Mouse (Mus musculus): ENCODE results near the gene Sltm.
"Not testable (repeated sequence)": the region's sequence is repeated elsewhere in the genome, so short reads cannot be mapped to it uniquely, and the experiment has no call there.

The Sltm gene

GRCm38 (mm10) chr9:70551524-70551923 lies 9.0 kb downstream of the Sltm start:
- no peak for DNase-seq (ENCODE audit: extremely low spot score, low spot score)

DNA sequence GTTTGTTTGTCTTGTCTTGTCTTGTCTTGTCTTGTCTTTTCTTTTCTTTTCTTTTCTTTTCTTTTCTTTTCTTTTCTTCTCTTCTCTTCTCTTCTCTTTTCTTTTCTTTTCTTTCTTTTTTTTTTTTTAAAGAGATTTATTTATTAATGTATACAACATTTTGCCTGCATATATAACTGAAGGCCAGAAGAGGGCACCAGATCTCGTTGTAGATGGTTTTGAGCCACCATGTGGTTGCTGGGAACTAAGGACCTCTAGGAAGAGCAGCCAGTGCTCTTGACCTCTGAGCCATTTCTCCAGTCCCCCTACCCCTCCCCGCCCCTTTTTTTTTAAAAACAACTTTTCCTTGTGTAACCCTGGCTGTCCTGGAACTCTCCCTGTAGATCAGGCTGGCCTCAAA lies 9.7 kb downstream of the Sltm start:
- DNase-seq (ENCODE audit: extremely low spot score, low spot score), result not testable (repeated sequence)

- no peak for DNase-seq (ENCODE audit: extremely low spot score, low spot score)
These were observed 12.9 kb downstream of the Sltm start for GRCm38 (mm10) chr9:70555431-70555830.

GRCm38 (mm10) chr9:70556796-70557195 lies 14.2 kb downstream of the Sltm start:
- no peak for DNase-seq (ENCODE audit: extremely low spot score, low spot score)

GRCm38 (mm10) chr9:70562825-70563224 lies 20.3 kb downstream of the Sltm start:
- no peak for DNase-seq (ENCODE audit: extremely low spot score, low spot score)

- DNase-seq (ENCODE audit: extremely low spot score, low spot score), result no peak
These were observed 25.1 kb downstream of the Sltm start for GRCm38 (mm10) chr9:70567651-70568050.

DNA sequence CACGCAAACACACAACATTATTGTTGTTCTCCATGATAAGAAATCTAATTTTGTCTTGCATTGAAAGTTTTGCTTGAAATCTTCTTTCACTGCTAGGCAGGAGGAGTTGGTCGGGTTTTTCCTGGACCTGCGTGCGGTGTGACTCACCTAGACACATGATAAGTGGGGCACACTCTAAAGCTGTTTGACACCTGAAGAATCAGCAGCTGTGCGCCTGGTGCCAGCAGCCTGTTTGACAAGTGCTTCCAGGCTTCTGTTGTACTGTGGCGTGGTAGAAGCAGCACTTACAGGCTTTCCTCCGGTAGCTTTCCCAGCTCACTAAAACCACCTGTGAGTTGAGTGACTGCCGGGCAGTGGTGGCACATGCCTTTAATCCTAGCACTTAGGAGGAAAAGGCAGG lies 27.8 kb downstream of the Sltm start:
- DNase-seq (ENCODE audit: extremely low spot score, low spot score), result no peak

DNA sequence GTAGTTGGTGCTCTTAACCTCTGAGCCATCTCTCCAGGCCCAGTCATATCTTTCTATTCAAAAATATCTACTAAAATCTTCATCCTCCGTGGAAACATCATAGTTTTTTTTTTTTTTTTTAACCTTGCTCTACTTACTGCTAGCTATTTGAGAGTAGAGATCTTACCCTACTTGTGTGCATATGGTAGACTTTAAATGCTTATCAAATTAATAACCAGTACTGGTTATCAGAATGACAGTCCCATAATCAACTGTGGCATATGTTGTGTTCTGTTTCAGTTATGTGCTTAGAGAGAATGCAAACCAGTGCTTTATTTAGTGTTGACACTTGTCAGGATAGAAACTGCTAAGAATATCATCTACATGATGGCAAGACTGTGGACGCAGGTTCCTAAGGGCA lies 35.6 kb downstream of the Sltm start:
- DNase-seq (ENCODE audit: extremely low spot score, low spot score), result no peak

DNA sequence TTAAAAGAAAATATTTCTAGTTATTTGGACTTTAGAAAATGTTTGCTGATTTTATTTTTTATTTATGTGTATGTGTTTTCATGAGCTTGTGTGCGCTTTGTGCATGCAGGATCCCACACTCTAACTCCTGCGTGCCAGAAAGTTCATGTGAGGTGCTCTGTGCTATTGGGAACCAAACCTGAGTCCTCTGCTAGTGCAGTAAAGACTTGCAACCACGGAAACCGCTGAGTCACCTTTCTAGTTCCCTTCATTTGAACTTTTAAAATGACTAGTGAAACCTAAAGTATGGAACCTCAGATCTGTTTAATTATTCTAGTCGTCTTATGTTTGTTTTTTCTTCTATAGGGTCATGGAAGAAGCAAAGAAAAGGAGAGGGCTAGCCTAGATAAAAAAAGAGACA lies 38.4 kb downstream of the Sltm start:
- no peak for DNase-seq (ENCODE audit: extremely low spot score, low spot score)

DNA sequence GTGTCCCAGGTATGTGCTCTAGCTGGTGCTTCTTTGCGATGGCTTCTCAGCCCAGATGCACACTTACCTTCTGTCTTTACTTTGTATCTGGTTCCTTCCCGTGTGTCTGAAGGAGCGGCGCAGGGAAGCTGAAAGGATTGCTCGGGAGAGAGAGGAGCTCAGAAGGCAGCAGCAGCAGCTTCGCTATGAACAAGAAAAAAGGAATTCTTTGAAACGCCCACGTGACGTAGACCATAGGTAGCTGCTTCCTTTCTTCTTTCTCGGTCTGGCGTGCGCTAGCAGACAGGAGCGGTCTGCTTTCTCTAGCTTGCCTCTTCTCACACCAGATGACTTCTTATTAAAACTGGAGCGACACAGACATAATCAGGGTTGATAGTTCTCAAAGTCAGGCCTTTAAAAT lies 42.1 kb downstream of the Sltm start:
- no peak for DNase-seq (ENCODE audit: extremely low spot score, low spot score)

DNA sequence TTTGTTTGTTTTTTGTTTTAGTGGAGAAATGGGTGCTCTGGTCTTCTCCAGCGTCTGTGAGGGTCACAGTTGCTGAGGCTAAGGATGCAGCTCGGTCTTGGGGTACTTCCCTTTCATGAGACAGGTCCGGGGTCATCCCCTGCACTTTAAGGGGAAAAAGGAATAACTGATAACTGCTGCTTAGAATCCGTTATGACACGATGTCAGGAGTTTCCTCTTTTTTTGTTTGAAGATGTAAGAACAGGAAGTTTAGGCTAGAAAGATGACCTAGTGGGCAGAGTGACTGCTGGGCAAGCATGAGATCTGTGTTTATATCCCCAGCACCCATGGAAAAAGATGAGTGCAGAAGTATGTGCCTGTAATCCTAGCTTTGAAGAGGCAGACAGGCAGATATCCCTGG lies 42.6 kb downstream of the Sltm start:
- DNase-seq (ENCODE audit: extremely low spot score, low spot score), result no peak

DNA sequence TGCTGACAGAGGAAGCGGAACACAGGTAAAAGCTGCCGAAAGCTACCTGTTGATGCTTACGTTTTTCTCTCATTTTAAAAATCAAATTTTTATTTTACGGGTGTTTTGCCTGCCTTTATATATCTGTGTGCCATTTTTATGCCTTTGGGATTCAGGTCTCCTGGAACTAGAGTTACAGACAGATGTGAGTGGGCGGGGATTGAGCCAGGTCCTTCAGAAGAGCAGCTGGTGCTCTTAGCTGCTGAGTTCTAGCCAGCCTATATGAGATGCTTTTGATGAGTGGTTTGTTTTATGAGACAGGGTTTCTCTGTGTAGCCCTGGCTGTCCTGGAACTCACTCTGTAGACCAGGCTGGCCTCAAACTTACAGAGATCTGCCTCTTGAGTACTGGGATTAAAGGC lies 44.6 kb downstream of the Sltm start:
- DNase-seq (ENCODE audit: extremely low spot score, low spot score), result no peak

- no peak for DNase-seq (ENCODE audit: extremely low spot score, low spot score)
These were observed 48.2 kb downstream of the Sltm start for GRCm38 (mm10) chr9:70590775-70591174.

DNA sequence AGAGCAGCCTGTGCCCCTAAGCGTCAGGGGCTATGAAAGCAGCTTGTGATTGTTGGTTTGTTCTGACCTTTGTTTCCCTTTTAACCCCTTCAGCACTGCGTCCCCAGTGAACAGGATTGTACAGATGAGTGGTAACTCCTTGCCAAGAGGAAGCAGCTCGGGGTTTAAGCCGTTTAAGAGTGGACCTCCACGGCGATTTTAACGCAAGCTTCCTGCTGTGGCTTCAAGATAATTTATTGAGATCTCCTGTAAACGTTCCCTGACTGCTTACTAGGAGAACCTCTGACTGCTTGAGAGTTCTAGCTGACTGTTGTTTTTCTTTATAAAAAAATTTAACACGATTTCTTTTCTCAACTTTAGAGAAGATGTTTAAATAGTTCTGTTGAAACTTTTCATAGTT lies 48.9 kb downstream of the Sltm start:
- no peak for DNase-seq (ENCODE audit: extremely low spot score, low spot score)

DNA sequence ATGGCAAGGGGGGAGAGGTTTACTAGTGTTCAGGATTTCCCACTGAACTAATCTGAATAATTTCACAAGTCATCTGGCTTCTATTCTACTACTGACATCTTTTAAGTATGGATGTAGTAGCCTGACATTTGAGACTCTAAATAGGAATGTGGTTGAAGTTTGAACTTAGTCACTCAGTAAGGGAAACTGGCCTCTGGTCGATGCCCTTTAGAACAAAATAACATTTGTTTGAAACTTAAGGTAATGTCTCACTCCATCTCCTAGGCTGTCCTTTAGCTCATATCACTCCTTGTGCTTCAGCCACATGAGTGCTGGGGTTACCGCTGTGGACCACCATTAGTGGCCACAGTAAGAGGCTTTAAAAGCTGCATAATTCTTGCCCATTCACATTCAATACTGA lies 55.7 kb downstream of the Sltm start:
- no peak for DNase-seq (ENCODE audit: extremely low spot score, low spot score)

- DNase-seq (ENCODE audit: extremely low spot score, low spot score), result no peak
These were observed 59.8 kb downstream of the Sltm start for GRCm38 (mm10) chr9:70602186-70602845.

GRCm38 (mm10) chr9:70611026-70611673 lies 68.6 kb downstream of the Sltm start:
- DNase-seq (ENCODE audit: extremely low spot score, low spot score), result no peak

DNA sequence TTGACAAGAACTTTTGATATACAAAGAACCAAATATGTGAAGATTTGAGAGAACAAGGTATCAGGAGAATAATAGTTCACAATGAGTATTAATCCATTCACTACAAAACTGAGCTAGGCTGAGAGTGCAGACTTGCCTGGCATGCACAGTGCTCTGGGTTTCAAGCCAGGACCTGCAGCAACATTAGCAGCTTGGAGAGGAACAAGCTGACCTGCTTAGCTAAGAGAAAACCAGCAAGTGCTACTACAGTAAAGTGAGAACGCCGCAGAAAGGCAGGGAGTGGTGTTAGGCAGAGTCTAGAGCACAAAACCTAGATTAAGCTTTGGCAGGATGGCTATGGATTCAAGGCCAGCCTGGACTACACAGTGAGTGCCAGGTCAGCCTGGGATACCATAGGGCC lies 87.2 kb downstream of the Sltm start:
- DNase-seq (ENCODE audit: extremely low spot score, low spot score), result no peak

- DNase-seq (ENCODE audit: extremely low spot score, low spot score), result no peak
These were observed 89.1 kb downstream of the Sltm start for GRCm38 (mm10) chr9:70631665-70632064.

GRCm38 (mm10) chr9:70636748-70637147 lies 94.2 kb downstream of the Sltm start:
- DNase-seq (ENCODE audit: extremely low spot score, low spot score), result no peak
